Mouse (Mus musculus): ENCODE results near the gene Slc17a3. TPM values are rescaled to one million over a fixed set of nuclear protein-coding genes. Genes with fewer than 3 reads are reported as not detected.

Slc17a3 gene
- total and polyA plus RNA-seq, 3 experiments = 0.35 to 1.6 TPM; not detected in 1

- no peak for DNase-seq
These were observed 33.9 kb downstream of the Slc17a3 start for GRCm38 (mm10) chr13:23873141-23873540.

GRCm38 (mm10) chr13:23879106-23879505 lies 39.9 kb downstream of the Slc17a3 start:
- no peak for DNase-seq

GRCm38 (mm10) chr13:23879636-23880035 lies 40.4 kb downstream of the Slc17a3 start:
- no peak for DNase-seq

GRCm38 (mm10) chr13:23885540-23885939 lies 46.3 kb downstream of the Slc17a3 start:
- DNase-seq = peak; percentile 17

- no peak for DNase-seq
These were observed 47.9 kb downstream of the Slc17a3 start for GRCm38 (mm10) chr13:23887026-23887725.

GRCm38 (mm10) chr13:23889011-23889605 lies 49.9 kb downstream of the Slc17a3 start:
- peak; percentile 19 for DNase-seq

GRCm38 (mm10) chr13:23892592-23893268 lies 53.5 kb downstream of the Slc17a3 start:
- no peak for DNase-seq

- no peak for DNase-seq
These were observed 54.0 kb downstream of the Slc17a3 start for GRCm38 (mm10) chr13:23893269-23893593.

- no peak for DNase-seq
These were observed 59.0 kb downstream of the Slc17a3 start for GRCm38 (mm10) chr13:23898242-23898641.

- no peak for DNase-seq
These were observed 67.7 kb downstream of the Slc17a3 start for GRCm38 (mm10) chr13:23906906-23907305.

- DNase-seq = no peak
These were observed 70.9 kb downstream of the Slc17a3 start for GRCm38 (mm10) chr13:23910121-23910520.

Other genes starting within 250 kb of the Slc17a3 start
- gene Hist1h2be, start 218.3 kb upstream of the Slc17a3 start, total RNA-seq (2021) = 10 to 100 TPM; 11.3 to 14.8 TPM
- gene Hist1h2be, start 218.3 kb upstream of the Slc17a3 start, polyA plus RNA-seq (2012; rRNA removed) = 1.7 and 2.0 TPM in 2 replicates
- gene Hist1h1e, start 216.9 kb upstream of the Slc17a3 start, total RNA-seq (2021) = 10 to 100 TPM; 44.2 to 71.4 TPM
- gene Hist1h1e, start 216.9 kb upstream of the Slc17a3 start, polyA plus RNA-seq (2012; rRNA removed) = 1.0 and 1.2 TPM in 2 replicates
- gene Hist1h2ac, start 155.5 kb upstream of the Slc17a3 start, total RNA-seq (2021) = 1 to 10 TPM; 2.0 to 2.5 TPM
- gene Hist1h2ac, start 155.5 kb upstream of the Slc17a3 start, polyA plus RNA-seq (2012; rRNA removed) = 0.34 and 0.87 TPM in 2 replicates
- 100 to 1,000 TPM; 143 to 210 TPM for gene Hist1h2bc, start 155.2 kb upstream of the Slc17a3 start, total RNA-seq (2021)
- 308 and 343 TPM in 2 replicates for gene Hist1h2bc, start 155.2 kb upstream of the Slc17a3 start, polyA plus RNA-seq (2012; rRNA removed)
- not detected for gene Hist1h1t, start 143.6 kb upstream of the Slc17a3 start, total RNA-seq (2021)
- gene Hist1h1t, start 143.6 kb upstream of the Slc17a3 start, polyA plus RNA-seq (2012; rRNA removed) = not detected in 2 replicates
- 10 to 100 TPM; 70.2 to 84.7 TPM for gene Hist1h4c, start 141.0 kb upstream of the Slc17a3 start, total RNA-seq (2021)
- gene Hist1h4c, start 141.0 kb upstream of the Slc17a3 start, polyA plus RNA-seq (2012; rRNA removed) = 1.7 and 2.8 TPM in 2 replicates
- 10 to 100 TPM; 22.3 to 33.0 TPM for gene Hfe, start 128.6 kb upstream of the Slc17a3 start, total RNA-seq (2021)
- 27.9 and 30.3 TPM in 2 replicates for gene Hfe, start 128.6 kb upstream of the Slc17a3 start, polyA plus RNA-seq (2012; rRNA removed)
- 100 to 1,000 TPM; 168 to 270 TPM for gene Hist1h1c, start 100.6 kb upstream of the Slc17a3 start, total RNA-seq (2021)
- 32.9 and 41.2 TPM in 2 replicates for gene Hist1h1c, start 100.6 kb upstream of the Slc17a3 start, polyA plus RNA-seq (2012; rRNA removed)
- 10 to 100 TPM in 1 of 2 experiments, 1 to 10 TPM in 1; 4.6 to 14.7 TPM for gene Hist1h3c, start 93.8 kb upstream of the Slc17a3 start, total RNA-seq (2021)
- gene Hist1h3c, start 93.8 kb upstream of the Slc17a3 start, polyA plus RNA-seq (2012; rRNA removed) = 4.9 and 6.7 TPM in 2 replicates
- gene Hist1h2bb, start 92.7 kb upstream of the Slc17a3 start, total RNA-seq (2021) = 10 to 100 TPM; 17.1 TPM
- 4.2 and 5.6 TPM in 2 replicates for gene Hist1h2bb, start 92.7 kb upstream of the Slc17a3 start, polyA plus RNA-seq (2012; rRNA removed)
- 10 to 100 TPM; 25.7 to 26.0 TPM for gene Hist1h2ab, start 88.3 kb upstream of the Slc17a3 start, total RNA-seq (2021)
- gene Hist1h2ab, start 88.3 kb upstream of the Slc17a3 start, polyA plus RNA-seq (2012; rRNA removed) = 1.6 and 4.1 TPM in 2 replicates
- gene Hist1h3b, start 87.2 kb upstream of the Slc17a3 start, total RNA-seq (2021) = 10 to 100 TPM; 25.0 to 32.1 TPM
- gene Hist1h3b, start 87.2 kb upstream of the Slc17a3 start, polyA plus RNA-seq (2012; rRNA removed) = 2.5 and 3.2 TPM in 2 replicates
- 10 to 100 TPM; 64.3 to 65.2 TPM for gene Hist1h4b, start 82.4 kb upstream of the Slc17a3 start, total RNA-seq (2021)
- 2.4 and 3.9 TPM in 2 replicates for gene Hist1h4b, start 82.4 kb upstream of the Slc17a3 start, polyA plus RNA-seq (2012; rRNA removed)
- gene Hist1h4a, start 78.2 kb upstream of the Slc17a3 start, total RNA-seq (2021) = 10 to 100 TPM; 21.1 to 26.3 TPM
- 0.36 and 2.1 TPM in 2 replicates for gene Hist1h4a, start 78.2 kb upstream of the Slc17a3 start, polyA plus RNA-seq (2012; rRNA removed)
- gene Hist1h3a, start 77.0 kb upstream of the Slc17a3 start, total RNA-seq (2021) = 10 to 100 TPM; 32.5 to 35.7 TPM
- gene Hist1h3a, start 77.0 kb upstream of the Slc17a3 start, polyA plus RNA-seq (2012; rRNA removed) = 4.2 and 6.6 TPM in 2 replicates
- 10 to 100 TPM; 11.0 to 19.6 TPM for gene Hist1h1a, start 75.8 kb upstream of the Slc17a3 start, total RNA-seq (2021)
- 0.21 and 0.25 TPM in 2 replicates for gene Hist1h1a, start 75.8 kb upstream of the Slc17a3 start, polyA plus RNA-seq (2012; rRNA removed)
- under 1 TPM in 1 of 2 experiments, not detected in 1; 0.43 TPM for gene Trim38, start 69.5 kb upstream of the Slc17a3 start, total RNA-seq (2021)
- gene Trim38, start 69.5 kb upstream of the Slc17a3 start, polyA plus RNA-seq (2012; rRNA removed) = not detected in 2 replicates
- under 1 TPM in 1 of 2 experiments, not detected in 1; 0.20 TPM for gene Slc17a2, start 32.4 kb upstream of the Slc17a3 start, total RNA-seq (2021)
- 0.07 TPM in 1 of 2 replicates, not detected in the other for gene Slc17a2, start 32.4 kb upstream of the Slc17a3 start, polyA plus RNA-seq (2012; rRNA removed)
- gene Slc17a1, start 28.3 kb downstream of the Slc17a3 start, total RNA-seq (2021) = under 1 TPM in 1 of 2 experiments, not detected in 1; 0.24 TPM
- gene Slc17a1, start 28.3 kb downstream of the Slc17a3 start, polyA plus RNA-seq (2012; rRNA removed) = not detected in 2 replicates
- gene Slc17a4, start 75.6 kb downstream of the Slc17a3 start, total RNA-seq (2021) = under 1 TPM; 0.14 to 0.43 TPM
- 0.08 and 0.15 TPM in 2 replicates for gene Slc17a4, start 75.6 kb downstream of the Slc17a3 start, polyA plus RNA-seq (2012; rRNA removed)
- not detected for gene Hist1h2ba, start 94.7 kb downstream of the Slc17a3 start, total RNA-seq (2021)
- gene Hist1h2ba, start 94.7 kb downstream of the Slc17a3 start, polyA plus RNA-seq (2012; rRNA removed) = not detected in 2 replicates
- gene Hist1h2aa, start 95.0 kb downstream of the Slc17a3 start, total RNA-seq (2021) = not detected
- not detected in 2 replicates for gene Hist1h2aa, start 95.0 kb downstream of the Slc17a3 start, polyA plus RNA-seq (2012; rRNA removed)
- gene Scgn, start 151.8 kb downstream of the Slc17a3 start, total RNA-seq (2021) = 1 to 10 TPM; 1.8 to 4.6 TPM
- 0.66 and 0.73 TPM in 2 replicates for gene Scgn, start 151.8 kb downstream of the Slc17a3 start, polyA plus RNA-seq (2012; rRNA removed)